Mouse (Mus musculus): ENCODE data around the gene Gm42417. TPM values are rescaled to one million over a fixed set of nuclear protein-coding genes. Genes with fewer than 3 reads are reported as not detected.

Gm42417 gene
- polyA plus RNA-seq, 1 experiment = not detected

GRCm38 (mm10) chr1:36529274-36529673 lies 10.0 kb downstream of the Gm42417 start:
- H3K4me3 ChIP-seq (ENCODE audit: low read depth, low read length) = no peak overlapping the region
- TF ChIP-seq POLR2A (IDR thresholded peaks at IDR 0.05; ENCODE audit: low read depth, low read length) = no peak
- TF ChIP-seq CTCF (IDR thresholded peaks at IDR 0.05; ENCODE audit: extremely low read depth, insufficient read length, insufficient replicate concordance, low read depth, low read length) = no peak
- no peak overlapping the region for H3K27ac ChIP-seq (ENCODE audit: insufficient read depth, low read depth, low read length)
- 85% methylated on average over 4 of the region's 4 CpGs for WGBS
- H3K4me1 ChIP-seq (ENCODE audit: control insufficient read depth, insufficient read depth, insufficient read length, low read length) = no peaks in the 10 kb centered on the region
- peaks cover 18% of the 10 kb centered on the region for H3K36me3 ChIP-seq (ENCODE audit: control insufficient read depth, insufficient read depth, low read length)
- H3K27me3 ChIP-seq (ENCODE audit: control insufficient read depth, insufficient read depth, low read length) = no peaks in the 10 kb centered on the region

GRCm38 (mm10) chr1:36528351-36528750 lies 10.9 kb downstream of the Gm42417 start:
- no peaks in the 10 kb centered on the region for H3K4me1 ChIP-seq (ENCODE audit: control insufficient read depth, insufficient read depth, insufficient read length, low read length)
- H3K36me3 ChIP-seq (ENCODE audit: control insufficient read depth, insufficient read depth, low read length) = peaks cover 26% of the 10 kb centered on the region
- H3K27me3 ChIP-seq (ENCODE audit: control insufficient read depth, insufficient read depth, low read length) = no peaks in the 10 kb centered on the region
- H3K4me3 ChIP-seq (ENCODE audit: low read depth, low read length) = no peak overlapping the region
- WGBS = 8% methylated on average over 1 of the region's 1 CpGs
- TF ChIP-seq POLR2A (IDR thresholded peaks at IDR 0.05; ENCODE audit: low read depth, low read length) (no peak), CTCF (IDR thresholded peaks at IDR 0.05; ENCODE audit: extremely low read depth, insufficient read length, insufficient replicate concordance, low read depth, low read length) (no peak)
- H3K27ac ChIP-seq (ENCODE audit: insufficient read depth, low read depth, low read length) = no peak overlapping the region

- Histone ChIP-seq H3K27me3 (ENCODE audit: control insufficient read depth, insufficient read depth, low read length) (no peaks in the 10 kb centered on the region), H3K36me3 (ENCODE audit: control insufficient read depth, insufficient read depth, low read length) (peaks cover 35% of the 10 kb centered on the region), H3K27ac (ENCODE audit: insufficient read depth, low read depth, low read length) (no peak overlapping the region), H3K4me1 (ENCODE audit: control insufficient read depth, insufficient read depth, insufficient read length, low read length) (no peaks in the 10 kb centered on the region), H3K4me3 (ENCODE audit: low read depth, low read length) (no peak overlapping the region)
- WGBS = 88% methylated on average over 10 of the region's 10 CpGs
- no peak for TF ChIP-seq POLR2A (IDR thresholded peaks at IDR 0.05; ENCODE audit: low read depth, low read length)
- TF ChIP-seq CTCF (IDR thresholded peaks at IDR 0.05; ENCODE audit: extremely low read depth, insufficient read length, insufficient replicate concordance, low read depth, low read length) = no peak
These were observed 12.3 kb downstream of the Gm42417 start for GRCm38 (mm10) chr1:36526903-36527302.

- TF ChIP-seq POLR2A (IDR thresholded peaks at IDR 0.05; ENCODE audit: low read depth, low read length) = no peak
- TF ChIP-seq CTCF (IDR thresholded peaks at IDR 0.05; ENCODE audit: extremely low read depth, insufficient read length, insufficient replicate concordance, low read depth, low read length) = no peak
- Histone ChIP-seq H3K36me3 (ENCODE audit: control insufficient read depth, insufficient read depth, low read length) (peaks cover 47% of the 10 kb centered on the region), H3K4me3 (ENCODE audit: low read depth, low read length) (no peak overlapping the region), H3K4me1 (ENCODE audit: control insufficient read depth, insufficient read depth, insufficient read length, low read length) (no peaks in the 10 kb centered on the region), H3K27me3 (ENCODE audit: control insufficient read depth, insufficient read depth, low read length) (no peaks in the 10 kb centered on the region), H3K27ac (ENCODE audit: insufficient read depth, low read depth, low read length) (no peak overlapping the region)
- WGBS = 79% methylated on average over 12 of the region's 12 CpGs
These were observed 13.5 kb downstream of the Gm42417 start for GRCm38 (mm10) chr1:36525774-36526173.

GRCm38 (mm10) chr1:36524058-36524457 lies 15.2 kb downstream of the Gm42417 start:
- no peaks in the 10 kb centered on the region for H3K4me1 ChIP-seq (ENCODE audit: control insufficient read depth, insufficient read depth, insufficient read length, low read length)
- WGBS = 71% methylated on average over 5 of the region's 5 CpGs
- TF ChIP-seq CTCF (IDR thresholded peaks at IDR 0.05; ENCODE audit: extremely low read depth, insufficient read length, insufficient replicate concordance, low read depth, low read length) = no peak
- no peak for TF ChIP-seq POLR2A (IDR thresholded peaks at IDR 0.05; ENCODE audit: low read depth, low read length)
- peaks cover 58% of the 10 kb centered on the region for H3K36me3 ChIP-seq (ENCODE audit: control insufficient read depth, insufficient read depth, low read length)
- H3K4me3 ChIP-seq (ENCODE audit: low read depth, low read length) = no peak overlapping the region
- no peak overlapping the region for H3K27ac ChIP-seq (ENCODE audit: insufficient read depth, low read depth, low read length)
- H3K27me3 ChIP-seq (ENCODE audit: control insufficient read depth, insufficient read depth, low read length) = no peaks in the 10 kb centered on the region

GRCm38 (mm10) chr1:36523332-36524013 lies 15.8 kb downstream of the Gm42417 start:
- H3K27me3 ChIP-seq (ENCODE audit: control insufficient read depth, insufficient read depth, low read length) = no peaks in the 10 kb centered on the region

GRCm38 (mm10) chr1:36522210-36522609 lies 17.0 kb downstream of the Gm42417 start:
- H3K27me3 ChIP-seq (ENCODE audit: control insufficient read depth, insufficient read depth, low read length) = no peaks in the 10 kb centered on the region
- peaks cover 63% of the 10 kb centered on the region for H3K36me3 ChIP-seq (ENCODE audit: control insufficient read depth, insufficient read depth, low read length)
- no peak overlapping the region for H3K27ac ChIP-seq (ENCODE audit: insufficient read depth, low read depth, low read length)
- TF ChIP-seq POLR2A (IDR thresholded peaks at IDR 0.05; ENCODE audit: low read depth, low read length) (no peak), CTCF (IDR thresholded peaks at IDR 0.05; ENCODE audit: extremely low read depth, insufficient read length, insufficient replicate concordance, low read depth, low read length) (no peak)
- WGBS = 95% methylated on average over 7 of the region's 7 CpGs
- H3K4me3 ChIP-seq (ENCODE audit: low read depth, low read length) = no peak overlapping the region
- no peaks in the 10 kb centered on the region for H3K4me1 ChIP-seq (ENCODE audit: control insufficient read depth, insufficient read depth, insufficient read length, low read length)

More at GRCm38 (mm10) chr1:36523332-36524013, 15.8 kb downstream of the Gm42417 start:
- 34% methylated on average over 9 of the region's 9 CpGs for WGBS
- TF ChIP-seq POLR2A (IDR thresholded peaks at IDR 0.05; ENCODE audit: low read depth, low read length) = no peak
- peaks cover 63% of the 10 kb centered on the region for H3K36me3 ChIP-seq (ENCODE audit: control insufficient read depth, insufficient read depth, low read length)
- no peak overlapping the region for H3K4me3 ChIP-seq (ENCODE audit: low read depth, low read length)
- H3K4me1 ChIP-seq (ENCODE audit: control insufficient read depth, insufficient read depth, insufficient read length, low read length) = no peaks in the 10 kb centered on the region
- no peak overlapping the region for H3K27ac ChIP-seq (ENCODE audit: insufficient read depth, low read depth, low read length)
